Mouse (Mus musculus) CH12.LX (cell line): ENCODE data around the gene Mut. TPM values are rescaled to one million over a fixed set of nuclear protein-coding genes. Genes with fewer than 3 reads are reported as not detected.

ENCODE experiments used
- DNase-seq: peaks from one replicate; pipeline ENCODE4 v3.0.0-alpha.2; 2013; ENCODE audit errors: extremely low read depth
- H3K27ac ChIP-seq: 2 replicates; pipeline ENCODE4 v1.5.1; 2012; ENCODE audit warnings: low read depth, mild to moderate bottlenecking, control low read depth, moderate library complexity; ENCODE audit not compliant: insufficient read depth
- H3K27me3 ChIP-seq: replicated peaks from 2 replicates; pipeline ENCODE3; 2012; ENCODE audit warnings: inconsistent platforms
- H3K36me3 ChIP-seq, 2 experiments: replicated peaks in 1 of 2; 2 replicates each; pipeline versions ENCODE3 to v1.6.1; 2012; ENCODE audit warnings: inconsistent platforms in 1 of 2, low read length in 1 of 2, mild to moderate bottlenecking in 1 of 2, mixed read lengths in 1 of 2, moderate library complexity in 1 of 2; ENCODE audit not compliant: control insufficient read depth in 1 of 2, insufficient read depth in 1 of 2
- H3K4me1 ChIP-seq, 2 experiments: 2 replicates each; pipeline ENCODE4 v1.6.1; 2012; ENCODE audit warnings: inconsistent platforms in 1 of 2, moderate library complexity in 1 of 2; ENCODE audit not compliant: insufficient read depth in 2 of 2, control insufficient read depth in 1 of 2
- H3K4me2 ChIP-seq: 2 replicates; pipeline ENCODE4 v1.6.1; 2012; ENCODE audit warnings: low read depth, mild to moderate bottlenecking, control low read depth; ENCODE audit not compliant: poor library complexity, insufficient read depth, severe bottlenecking
- H3K4me3 ChIP-seq, 3 experiments: fragments of 150-350 bp in 1 of 3; sonication (generic) in 1 of 3; replicated peaks in 1 of 3; 2 replicates each; pipeline versions ENCODE3 to v1.5.1; 2011 to 2012; ENCODE audit warnings: low read depth in 2 of 3, low read length in 2 of 3, mild to moderate bottlenecking in 2 of 3, moderate library complexity in 2 of 3, control low read depth in 1 of 3, improper control_type of control experiment in 1 of 3, inconsistent platforms in 1 of 3, mixed read lengths in 1 of 3; ENCODE audit not compliant: poor library complexity in 1 of 3
- H3K79me2 ChIP-seq: replicated peaks from 2 replicates; pipeline ENCODE4 v1.6.1; 2012; ENCODE audit warnings: mild to moderate bottlenecking, moderate library complexity; ENCODE audit not compliant: control insufficient read depth, poor library complexity, insufficient read depth, severe bottlenecking; ENCODE audit errors: extremely low read depth
- H3K9ac ChIP-seq: 2 replicates; pipeline ENCODE4 v1.6.1; 2012; ENCODE audit warnings: low read depth, mild to moderate bottlenecking, control low read depth, moderate library complexity; ENCODE audit not compliant: insufficient read depth
- H3K9me3 ChIP-seq: replicated peaks from 2 replicates; pipeline ENCODE3; 2012; ENCODE audit warnings: low read length, inconsistent platforms, mixed read lengths
- BHLHE40 ChIP-seq: IDR thresholded peaks from 2 replicates; pipeline ENCODE4 v1.6.1; 2011; ENCODE audit warnings: mild to moderate bottlenecking, low read depth, low read length, improper control_type of control experiment
- CTCF ChIP-seq, 2 experiments: IDR thresholded peaks in 1 of 2; conservative IDR thresholded peaks in 1 of 2; 2 replicates each; pipeline ENCODE4 v1.5.1; 2011 to 2012; ENCODE audit warnings: low read depth in 2 of 2, low read length in 2 of 2, improper control_type of control experiment in 1 of 2, inconsistent platforms in 1 of 2, mild to moderate bottlenecking in 1 of 2, moderate library complexity in 1 of 2
- JUN ChIP-seq: IDR thresholded peaks from 2 replicates; pipeline ENCODE4 v1.6.1; 2011; ENCODE audit warnings: low read depth, mild to moderate bottlenecking, low read length, improper control_type of control experiment, moderate library complexity; ENCODE audit not compliant: insufficient read depth
- JUND ChIP-seq: conservative IDR thresholded peaks from 2 replicates; pipeline ENCODE4 v1.6.1; 2011; ENCODE audit warnings: low read depth, low read length, improper control_type of control experiment
- RAD21 ChIP-seq: IDR thresholded peaks from 2 replicates; pipeline ENCODE4 v1.6.1; 2011; ENCODE audit warnings: low read depth, mild to moderate bottlenecking, low read length, improper control_type of control experiment, moderate library complexity
- RCOR1 ChIP-seq: conservative IDR thresholded peaks from 2 replicates; pipeline ENCODE4 v1.6.1; 2012; ENCODE audit warnings: low read depth, mild to moderate bottlenecking, inconsistent platforms, low read length, improper control_type of control experiment
- USF1 ChIP-seq: IDR thresholded peaks from 2 replicates; pipeline ENCODE4 v1.6.1; 2014; ENCODE audit warnings: low read depth, mild to moderate bottlenecking, inconsistent platforms, low read length, improper control_type of control experiment
- USF2 ChIP-seq: conservative IDR thresholded peaks from 2 replicates; pipeline ENCODE4 v1.6.1; 2011; ENCODE audit warnings: low read depth, low read length, improper control_type of control experiment
- dilution Hi-C: fragments of 300-500 bp; cut with MboI; formaldehyde crosslinking; loops from 2 replicates; pipeline ENCODE4 v1.14.3; 2020; ENCODE audit warnings: low sequenced_read_pairs; ENCODE audit not compliant: extremely low pct_unique_long_range_greater_than_20kb, extremely low pct_ligation_motif_present
- in situ Hi-C: fragments of 300-500 bp; cut with MboI; formaldehyde crosslinking; loops from 3 replicates; pipeline ENCODE4 v1.14.3; 2019; ENCODE audit warnings: low sequenced_read_pairs, low pct_ligation_motif_present, low pct_unique_long_range_greater_than_20kb, mixed read lengths
- polyA plus RNA-seq: library from polyadenylated mRNA; unstranded; fragments of >175 nt; gene quantifications from 2 replicates; pipeline ENCODE4 v1.2.1, GENCODE M21; 2012; ENCODE audit warnings: low read depth; ENCODE audit not compliant: insufficient read length
- total RNA-seq, 2 experiments: library from RNA; depleted of rRNA; stranded (reverse); fragments of 300-350 nt in 1 of 2; fragments of >200 nt in 1 of 2; gene quantifications; 2 replicates each; pipeline ENCODE4 v1.2.3; 2012 to 2014

The Mut gene
- total and polyA plus RNA-seq, 3 experiments = 16.2 to 21.1 (median 19.4) TPM

DNA sequence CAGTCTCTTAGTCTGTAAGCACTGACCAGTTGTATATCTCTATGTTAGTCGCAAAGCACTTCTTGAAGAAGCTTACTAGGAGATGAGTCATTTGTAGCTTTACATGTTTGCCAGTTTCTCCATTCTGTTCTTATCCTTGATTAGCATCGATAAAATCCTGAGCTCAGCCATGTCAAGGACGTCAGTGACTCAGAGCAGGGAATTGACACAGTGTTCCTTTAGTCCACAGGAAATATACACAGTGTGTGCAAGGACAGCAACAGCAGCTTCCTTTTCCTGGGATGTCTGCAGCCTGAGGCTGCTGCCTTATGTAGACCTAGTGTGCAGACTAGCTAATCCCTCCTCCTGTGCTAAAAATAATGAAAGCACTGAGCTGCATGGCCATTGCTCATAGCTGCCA lies 14.0 kb downstream of the Mut start:
- dilution Hi-C loops (no loop called here), in situ Hi-C loops (no loop called here)
- peaks cover 16 to 47% of the 10 kb centered on the region in 2 experiments for H3K36me3 ChIP-seq
- no peak overlapping the region for H3K9ac ChIP-seq
- H3K27me3 ChIP-seq = no peaks in the 10 kb centered on the region
- H3K27ac ChIP-seq = no peak overlapping the region
- H3K4me2 ChIP-seq = no peak overlapping the region
- H3K4me1 ChIP-seq = no peaks in the 10 kb centered on the region
- TF ChIP-seq JUN = no peak
- DNase-seq = no peak
- no peak overlapping the region for H3K4me3 ChIP-seq
- no peaks in the 10 kb centered on the region for H3K9me3 ChIP-seq
- no peaks in the 10 kb centered on the region for H3K79me2 ChIP-seq

GRCm38 (mm10) chr17:40977914-40978313 lies 43.4 kb downstream of the Mut start:
- Histone ChIP-seq H3K4me1 (no peaks in the 10 kb centered on the region), H3K9ac (no peak overlapping the region), H3K9me3 (no peaks in the 10 kb centered on the region), H3K36me3 (no peaks in the 10 kb centered on the region), H3K27me3 (no peaks in the 10 kb centered on the region), H3K4me3 (no peak overlapping the region), H3K4me2 (no peak overlapping the region), H3K27ac (no peak overlapping the region), H3K79me2 (no peaks in the 10 kb centered on the region)
- in situ Hi-C loops (no loop called here), dilution Hi-C loops (no loop called here)
- TF ChIP-seq CTCF (conservative IDR thresholded peaks at IDR 0.05 in 1 of 2, IDR thresholded peaks at IDR 0.05 in 1 of 2; ENCODE audit: low read depth in 2 of 2, low read length in 2 of 2) (peak in 1 of 2 experiments; percentile 42; a peak in 2 of 4 replicates), RAD21 (peak; percentile 45), RCOR1 (no peak)
- DNase-seq = no peak

DNA sequence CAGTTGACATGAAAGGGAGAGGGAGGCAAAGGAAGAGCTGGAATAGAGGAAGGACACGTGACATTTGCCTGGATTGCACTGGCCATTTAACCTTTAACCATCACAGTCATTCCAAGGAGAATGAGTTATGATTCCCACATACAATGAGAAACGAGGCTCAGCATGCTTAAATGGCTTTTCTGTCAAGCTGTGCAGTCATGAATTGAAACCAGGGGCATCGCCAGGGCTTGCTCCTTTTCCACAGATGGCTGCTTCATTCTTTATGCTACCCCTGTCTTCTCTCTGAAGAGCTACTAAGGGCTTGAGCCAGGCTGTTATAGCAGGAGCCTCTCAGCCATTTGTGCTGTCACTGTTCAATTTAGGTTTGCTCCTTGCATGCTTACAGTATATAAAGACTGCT lies 57.6 kb downstream of the Mut start:
- H3K36me3 ChIP-seq = no peaks in the 10 kb centered on the region
- H3K79me2 ChIP-seq = no peaks in the 10 kb centered on the region
- no peaks in the 10 kb centered on the region for H3K4me1 ChIP-seq
- TF ChIP-seq JUND = no peak
- TF ChIP-seq USF2 = no peak
- TF ChIP-seq BHLHE40 = no peak
- TF ChIP-seq USF1 = no peak
- H3K27ac ChIP-seq = no peak overlapping the region
- H3K4me2 ChIP-seq = no peak overlapping the region
- H3K27me3 ChIP-seq = no peaks in the 10 kb centered on the region
- dilution Hi-C loops (no loop called here), in situ Hi-C loops (no loop called here)
- H3K9me3 ChIP-seq = peaks cover 7% of the 10 kb centered on the region
- H3K9ac ChIP-seq = no peak overlapping the region
- no peak overlapping the region for H3K4me3 ChIP-seq
- DNase-seq = no peak

Other genes starting within 250 kb of the Mut start
- gene Esp1, start 207.6 kb upstream of the Mut start, total RNA-seq (2012; rRNA removed) = not detected in 2 replicates
- gene Esp1, start 207.6 kb upstream of the Mut start, total RNA-seq (2014; rRNA removed) = not detected in 2 replicates
- not detected in 2 replicates for gene Esp1, start 207.6 kb upstream of the Mut start, polyA plus RNA-seq
- not detected in 2 replicates for gene Crisp2, start 127.7 kb upstream of the Mut start, total RNA-seq (2012; rRNA removed)
- not detected in 2 replicates for gene Crisp2, start 127.7 kb upstream of the Mut start, total RNA-seq (2014; rRNA removed)
- gene Crisp2, start 127.7 kb upstream of the Mut start, polyA plus RNA-seq = not detected in 2 replicates
- gene Rhag, start 123.6 kb upstream of the Mut start, total RNA-seq (2012; rRNA removed) = not detected in 2 replicates
- not detected in 2 replicates for gene Rhag, start 123.6 kb upstream of the Mut start, total RNA-seq (2014; rRNA removed)
- gene Rhag, start 123.6 kb upstream of the Mut start, polyA plus RNA-seq = not detected in 2 replicates
- gene 9130008F23Rik, start 54.1 kb upstream of the Mut start, total RNA-seq (2012; rRNA removed) = not detected in 2 replicates
- not detected in 2 replicates for gene 9130008F23Rik, start 54.1 kb upstream of the Mut start, total RNA-seq (2014; rRNA removed)
- not detected in 2 replicates for gene 9130008F23Rik, start 54.1 kb upstream of the Mut start, polyA plus RNA-seq
- not detected in 2 replicates for gene Glyatl3, start 20.3 kb upstream of the Mut start, total RNA-seq (2012; rRNA removed)
- gene Glyatl3, start 20.3 kb upstream of the Mut start, total RNA-seq (2014; rRNA removed) = not detected in 2 replicates
- gene Glyatl3, start 20.3 kb upstream of the Mut start, polyA plus RNA-seq = not detected in 2 replicates
- gene Cenpq, start 362 bp downstream of the Mut start, total RNA-seq (2012; rRNA removed) = 15.9 and 17.2 TPM in 2 replicates
- gene Cenpq, start 362 bp downstream of the Mut start, total RNA-seq (2014; rRNA removed) = 52.8 and 58.1 TPM in 2 replicates
- gene Cenpq, start 362 bp downstream of the Mut start, polyA plus RNA-seq = 30.5 and 33.8 TPM in 2 replicates